Mouse (Mus musculus): ENCODE results near the gene Tbc1d17. TPM values are rescaled to one million over a fixed set of nuclear protein-coding genes. Genes with fewer than 3 reads are reported as not detected.

Gene Tbc1d17
- total and polyA plus RNA-seq, 2 experiments = 20.2 to 91.6 TPM

- Histone ChIP-seq H3K36me3 (ENCODE audit: control insufficient read depth, insufficient read depth, low read length) (no peaks in the 10 kb centered on the region), H3K4me1 (ENCODE audit: control insufficient read depth, insufficient read depth, low read length) (peaks cover 14% of the 10 kb centered on the region), H3K27ac (replicated peaks; ENCODE audit: insufficient read depth, low read depth, low read length) (peak within 1 kb of the TSS; percentile 68), H3K9ac (ENCODE audit: low read depth, low read length) (peak within 1 kb of the TSS; percentile 86), H3K4me3 (ENCODE audit: insufficient read depth, low read depth, low read length) (peak within 1 kb of the TSS; percentile 87), H3K79me2 (ENCODE audit: control insufficient read depth, insufficient read depth, low read length) (no peaks in the 10 kb centered on the region; the same call in 1 of the 2 replicates), H3K27me3 (ENCODE audit: control insufficient read depth, insufficient read depth, low read length) (no peaks in the 10 kb centered on the region)
- peak; percentile 69 for DNase-seq (ENCODE audit: extremely low read depth, low read depth, low spot score)
- under 1% methylated on average over 32 of the region's 32 CpGs for WGBS
- TF ChIP-seq POLR2A (IDR thresholded peaks at IDR 0.05; ENCODE audit: extremely low read depth, insufficient read depth, low read length) = peak; percentile 47; the same call in 1 of the 2 replicates
- TF ChIP-seq CTCF (IDR thresholded peaks at IDR 0.05; ENCODE audit: low read depth, low read length) = no peak
Observed at GRCm38 (mm10) chr7:44857042-44857552, 8.2 kb upstream of the Tbc1d17 start, which contains the start of gene Pnkp. TSS of gene Pnkp (plus strand) at chr7:44857139.

GRCm38 (mm10) chr7:44856265-44856916 is 7.5 kb upstream of the Tbc1d17 start:
- WGBS = 50% methylated on average over 9 of the region's 9 CpGs
- Histone ChIP-seq H3K27me3 (ENCODE audit: control insufficient read depth, insufficient read depth, low read length) (no peaks in the 10 kb centered on the region), H3K4me3 (ENCODE audit: insufficient read depth, low read depth, low read length) (no peak overlapping the region), H3K27ac (replicated peaks; ENCODE audit: insufficient read depth, low read depth, low read length) (peak overlapping the region; percentile 68; the same call in 1 of the 2 replicates), H3K4me1 (ENCODE audit: control insufficient read depth, insufficient read depth, low read length) (peaks cover 16% of the 10 kb centered on the region), H3K9ac (ENCODE audit: low read depth, low read length) (no peak overlapping the region), H3K79me2 (ENCODE audit: control insufficient read depth, insufficient read depth, low read length) (peaks cover 3% of the 10 kb centered on the region; the same call in 1 of the 2 replicates), H3K36me3 (ENCODE audit: control insufficient read depth, insufficient read depth, low read length) (no peaks in the 10 kb centered on the region)
- TF ChIP-seq POLR2A (IDR thresholded peaks at IDR 0.05; ENCODE audit: extremely low read depth, insufficient read depth, low read length) = no peak
- TF ChIP-seq CTCF (IDR thresholded peaks at IDR 0.05; ENCODE audit: low read depth, low read length) = no peak
- DNase-seq (ENCODE audit: extremely low read depth, low read depth, low spot score) = no peak

GRCm38 (mm10) chr7:44855036-44855435 is 6.2 kb upstream of the Tbc1d17 start:
- Histone ChIP-seq H3K27ac (replicated peaks; ENCODE audit: insufficient read depth, low read depth, low read length) (peak overlapping the region; percentile 98), H3K4me1 (ENCODE audit: control insufficient read depth, insufficient read depth, low read length) (peaks cover 26% of the 10 kb centered on the region), H3K9ac (ENCODE audit: low read depth, low read length) (peak overlapping the region; percentile 87), H3K27me3 (ENCODE audit: control insufficient read depth, insufficient read depth, low read length) (no peaks in the 10 kb centered on the region), H3K4me3 (ENCODE audit: insufficient read depth, low read depth, low read length) (peak overlapping the region; percentile 85), H3K79me2 (ENCODE audit: control insufficient read depth, insufficient read depth, low read length) (peaks cover 14% of the 10 kb centered on the region; the same call in 1 of the 2 replicates), H3K36me3 (ENCODE audit: control insufficient read depth, insufficient read depth, low read length) (no peaks in the 10 kb centered on the region)
- 11% methylated on average over 10 of the region's 10 CpGs for WGBS
- DNase-seq (ENCODE audit: extremely low read depth, low read depth, low spot score) = no peak
- TF ChIP-seq CTCF (IDR thresholded peaks at IDR 0.05; ENCODE audit: low read depth, low read length) (no peak), POLR2A (IDR thresholded peaks at IDR 0.05; ENCODE audit: extremely low read depth, insufficient read depth, low read length) (no peak)

- TF ChIP-seq CTCF (IDR thresholded peaks at IDR 0.05; ENCODE audit: low read depth, low read length) (no peak), POLR2A (IDR thresholded peaks at IDR 0.05; ENCODE audit: extremely low read depth, insufficient read depth, low read length) (peak; percentile 73)
- H3K27ac ChIP-seq (replicated peaks; ENCODE audit: insufficient read depth, low read depth, low read length) = peak overlapping the region; percentile 98
- H3K79me2 ChIP-seq (ENCODE audit: control insufficient read depth, insufficient read depth, low read length) = peaks cover 16% of the 10 kb centered on the region; the same call in 1 of the 2 replicates
- DNase-seq (ENCODE audit: extremely low read depth, low read depth, low spot score) = peak; percentile 95
- H3K36me3 ChIP-seq (ENCODE audit: control insufficient read depth, insufficient read depth, low read length) = no peaks in the 10 kb centered on the region
- H3K9ac ChIP-seq (ENCODE audit: low read depth, low read length) = peak overlapping the region; percentile 87
- peaks cover 26% of the 10 kb centered on the region for H3K4me1 ChIP-seq (ENCODE audit: control insufficient read depth, insufficient read depth, low read length)
- no peaks in the 10 kb centered on the region for H3K27me3 ChIP-seq (ENCODE audit: control insufficient read depth, insufficient read depth, low read length)
- H3K4me3 ChIP-seq (ENCODE audit: insufficient read depth, low read depth, low read length) = peak overlapping the region; percentile 85
- 3% methylated on average over 45 of the region's 45 CpGs for WGBS
Observed at GRCm38 (mm10) chr7:44854356-44855031, 5.6 kb upstream of the Tbc1d17 start.

GRCm38 (mm10) chr7:44853596-44854355 is 4.9 kb upstream of the Tbc1d17 start:
- Histone ChIP-seq H3K4me1 (ENCODE audit: control insufficient read depth, insufficient read depth, low read length) (peaks cover 26% of the 10 kb centered on the region), H3K36me3 (ENCODE audit: control insufficient read depth, insufficient read depth, low read length) (no peaks in the 10 kb centered on the region), H3K4me3 (ENCODE audit: insufficient read depth, low read depth, low read length) (peak overlapping the region; percentile 85), H3K9ac (ENCODE audit: low read depth, low read length) (peak overlapping the region; percentile 87), H3K27ac (replicated peaks; ENCODE audit: insufficient read depth, low read depth, low read length) (peak overlapping the region; percentile 98), H3K27me3 (ENCODE audit: control insufficient read depth, insufficient read depth, low read length) (no peaks in the 10 kb centered on the region), H3K79me2 (ENCODE audit: control insufficient read depth, insufficient read depth, low read length) (peaks cover 16% of the 10 kb centered on the region; the same call in 1 of the 2 replicates)
- DNase-seq (ENCODE audit: extremely low read depth, low read depth, low spot score) = no peak
- 12% methylated on average over 26 of the region's 26 CpGs for WGBS
- no peak for TF ChIP-seq CTCF (IDR thresholded peaks at IDR 0.05; ENCODE audit: low read depth, low read length)
- no peak for TF ChIP-seq POLR2A (IDR thresholded peaks at IDR 0.05; ENCODE audit: extremely low read depth, insufficient read depth, low read length)

Data from liver, adult 2 months (tissue).